Mouse (Mus musculus) ES-E14 (cell line): ENCODE measurements around the gene E130114P18Rik.

Experiments
- HCFC1 ChIP-seq: IDR thresholded peaks from 2 replicates; pipeline ENCODE4 v1.6.1; 2012; ENCODE audit warnings: low read length, inconsistent platforms, borderline replicate concordance; ENCODE audit not compliant: insufficient read depth
- ZC3H11A ChIP-seq: IDR thresholded peaks from 2 replicates; pipeline ENCODE4 v1.6.1; 2012; ENCODE audit warnings: low read depth, mild to moderate bottlenecking, inconsistent platforms, low read length, borderline replicate concordance
- ZNF384 ChIP-seq: IDR thresholded peaks from 2 replicates; pipeline ENCODE4 v1.6.1; 2012; ENCODE audit warnings: low read depth, low read length, inconsistent platforms

DNA sequence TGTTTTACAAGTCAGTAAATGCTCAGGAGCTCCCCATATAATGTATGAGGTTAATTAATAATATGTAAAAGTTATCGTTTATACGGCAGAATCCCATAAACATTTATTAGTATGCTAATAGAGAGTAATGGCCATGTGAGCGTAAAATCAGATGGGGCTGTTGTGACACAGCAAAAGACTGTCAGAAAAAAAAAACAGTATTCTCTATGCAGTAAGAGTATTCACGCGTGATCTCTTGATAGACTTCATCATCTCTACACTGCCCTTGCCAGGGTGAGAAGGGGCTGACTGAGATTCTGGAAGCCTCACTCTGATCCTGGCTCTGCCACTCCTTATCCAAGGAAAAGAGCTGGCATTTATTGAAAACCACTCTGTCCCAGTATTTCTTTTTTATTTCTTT is 91.9 kb downstream of the E130114P18Rik start:
- no peak for TF ChIP-seq ZC3H11A
- no peak for TF ChIP-seq HCFC1
- TF ChIP-seq ZNF384 = no peak
